Mouse (Mus musculus) MEL (cell line): ENCODE results near the gene Olfr1.

Source experiments
- CTCF ChIP-seq, 3 experiments: IDR thresholded peaks in 2 of 3; conservative IDR thresholded peaks in 1 of 3; 2 replicates each; pipeline ENCODE4 v1.5.1; 2011 to 2012; ENCODE audit warnings: low read length in 3 of 3, low read depth in 2 of 3, mild to moderate bottlenecking in 2 of 3, improper control_type of control experiment in 1 of 3, inconsistent platforms in 1 of 3, mixed read lengths in 1 of 3, moderate library complexity in 1 of 3; ENCODE audit not compliant: control insufficient read depth in 1 of 3, insufficient read depth in 1 of 3, poor library complexity in 1 of 3, severe bottlenecking in 1 of 3
- MAFK ChIP-seq: IDR thresholded peaks from 2 replicates; pipeline ENCODE4 v1.6.1; 2011; ENCODE audit warnings: low read depth, mild to moderate bottlenecking, low read length, improper control_type of control experiment, borderline replicate concordance
- RAD21 ChIP-seq: IDR thresholded peaks from 2 replicates; pipeline ENCODE4 v1.6.1; 2011; ENCODE audit warnings: mild to moderate bottlenecking, low read depth, low read length, improper control_type of control experiment
- USF2 ChIP-seq, 2 experiments: IDR thresholded peaks; 2 replicates each; pipeline ENCODE4 v1.6.1; 2011 to 2012; ENCODE audit warnings: improper control_type of control experiment in 2 of 2, low read length in 2 of 2, borderline replicate concordance in 1 of 2, inconsistent platforms in 1 of 2, low read depth in 1 of 2, mild to moderate bottlenecking in 1 of 2; ENCODE audit not compliant: insufficient read depth in 1 of 2

DNA sequence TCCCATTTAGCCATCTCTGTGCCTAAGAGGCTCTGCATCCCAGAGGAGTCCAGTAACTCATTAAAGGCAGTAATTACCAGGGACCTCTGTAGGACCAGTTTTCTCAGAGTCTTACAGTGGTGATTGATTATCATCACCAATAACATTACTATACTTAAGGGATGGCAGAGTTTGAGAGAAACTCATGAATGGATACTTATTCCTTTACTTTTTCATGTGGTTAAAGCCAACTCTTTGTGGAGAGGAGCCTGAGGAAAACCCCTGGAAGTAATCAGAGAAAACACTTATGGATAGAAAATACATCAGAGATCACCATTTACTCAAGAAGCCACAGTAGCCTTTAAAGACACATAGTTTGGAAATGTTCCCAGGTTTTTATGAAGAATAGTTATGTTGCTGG is at the start of gene Olfr1:
- TF ChIP-seq USF2 (IDR thresholded peaks at IDR 0.05; ENCODE audit: borderline replicate concordance in 1 of 2, insufficient read depth in 1 of 2, low read depth in 1 of 2, low read length in 2 of 2) (no peak), CTCF (IDR thresholded peaks at IDR 0.05 in 2 of 3, conservative IDR thresholded peaks at IDR 0.05 in 1 of 3; ENCODE audit: control insufficient read depth in 1 of 3, insufficient read depth in 1 of 3, low read depth in 2 of 3, low read length in 3 of 3, poor library complexity in 1 of 3, severe bottlenecking in 1 of 3) (no peak), RAD21 (no peak), MAFK (no peak)
